Mouse (Mus musculus): ENCODE measurements around the gene Lrrc75b. TPM values are rescaled to one million over a fixed set of nuclear protein-coding genes. Genes with fewer than 3 reads are reported as not detected.
A peak's percentile ranks its signal among the peaks of the same experiment; 100 is the strongest.
"Not testable (repeated sequence)": the region's sequence is repeated elsewhere in the genome, so short reads cannot be mapped to it uniquely, and the experiment has no call there.

Gene Lrrc75b
- polyA plus RNA-seq, 1 experiment from 2014 or later = not detected

- WGBS (ENCODE audit: missing documents) = 88% methylated on average over 7 of the region's 7 CpGs
- Histone ChIP-seq H3K79me2 (ENCODE audit: inconsistent target) (peaks cover 37% of the 10 kb centered on the region; the same call in 1 of the 2 replicates), H3K4me3 (ENCODE audit: inconsistent target) (no peak overlapping the region), H3K27ac (no peak overlapping the region), H3K36me3 (ENCODE audit: inconsistent target) (peaks cover 42% of the 10 kb centered on the region)
These were observed 47.3 kb downstream of the Lrrc75b start for GRCm38 (mm10) chr10:75512796-75513195.

- 97% methylated on average over 6 of the region's 7 CpGs for WGBS (ENCODE audit: missing documents)
These were observed 48.2 kb downstream of the Lrrc75b start for GRCm38 (mm10) chr10:75511897-75512296.

GRCm38 (mm10) chr10:75511060-75511459 is 49.1 kb downstream of the Lrrc75b start:
- Histone ChIP-seq H3K4me3 (ENCODE audit: inconsistent target) (no peak overlapping the region), H3K36me3 (ENCODE audit: inconsistent target) (peaks cover 47% of the 10 kb centered on the region), H3K27ac (no peak overlapping the region), H3K79me2 (ENCODE audit: inconsistent target) (peaks cover 29% of the 10 kb centered on the region; the same call in 1 of the 2 replicates)
- 95% methylated on average over 9 of the region's 9 CpGs for WGBS (ENCODE audit: missing documents)

More at GRCm38 (mm10) chr10:75511897-75512296, 48.2 kb downstream of the Lrrc75b start:
- Histone ChIP-seq H3K36me3 (ENCODE audit: inconsistent target) (peaks cover 45% of the 10 kb centered on the region), H3K27ac (no peak overlapping the region), H3K79me2 (ENCODE audit: inconsistent target) (peaks cover 36% of the 10 kb centered on the region; the same call in 1 of the 2 replicates), H3K4me3 (ENCODE audit: inconsistent target) (no peak overlapping the region)

- no peak overlapping the region for H3K4me3 ChIP-seq (ENCODE audit: inconsistent target)
- peaks cover 47% of the 10 kb centered on the region for H3K36me3 ChIP-seq (ENCODE audit: inconsistent target)
- WGBS (ENCODE audit: missing documents) = 100% methylated on average over 7 of the region's 7 CpGs
- H3K79me2 ChIP-seq (ENCODE audit: inconsistent target) = peaks cover 23% of the 10 kb centered on the region; the same call in 1 of the 2 replicates
- H3K27ac ChIP-seq = no peak overlapping the region
These were observed 49.7 kb downstream of the Lrrc75b start for GRCm38 (mm10) chr10:75510446-75510845.

GRCm38 (mm10) chr10:75505928-75506327 is 54.2 kb downstream of the Lrrc75b start:
- not testable (repeated sequence) for H3K79me2 ChIP-seq (ENCODE audit: inconsistent target); H3K27ac ChIP-seq; H3K4me3 ChIP-seq (ENCODE audit: inconsistent target)
- H3K36me3 ChIP-seq (ENCODE audit: inconsistent target) = peaks cover 36% of the 10 kb centered on the region
- WGBS (ENCODE audit: missing documents) = 100% methylated on average over 2 of the region's 3 CpGs

- 40% methylated on average over 3 of the region's 3 CpGs for WGBS (ENCODE audit: missing documents)
- peaks cover 28% of the 10 kb centered on the region for H3K36me3 ChIP-seq (ENCODE audit: inconsistent target)
These were observed 55.0 kb downstream of the Lrrc75b start for GRCm38 (mm10) chr10:75505130-75505495.

GRCm38 (mm10) chr10:75504234-75505129 is 55.6 kb downstream of the Lrrc75b start:
- WGBS (ENCODE audit: missing documents) = 38% methylated on average over 8 of the region's 8 CpGs
- no peaks in the 10 kb centered on the region for H3K79me2 ChIP-seq (ENCODE audit: inconsistent target)
- H3K36me3 ChIP-seq (ENCODE audit: inconsistent target) = peaks cover 22% of the 10 kb centered on the region
- no peak overlapping the region for H3K4me3 ChIP-seq (ENCODE audit: inconsistent target)
- H3K27ac ChIP-seq = peak overlapping the region; percentile 84

More at GRCm38 (mm10) chr10:75505130-75505495, 55.0 kb downstream of the Lrrc75b start:
- H3K27ac ChIP-seq = peak overlapping the region; percentile 84
- H3K79me2 ChIP-seq (ENCODE audit: inconsistent target) = no peaks in the 10 kb centered on the region
- no peak overlapping the region for H3K4me3 ChIP-seq (ENCODE audit: inconsistent target)

- Histone ChIP-seq H3K27ac (no peak overlapping the region), H3K36me3 (ENCODE audit: inconsistent target) (peaks cover 14% of the 10 kb centered on the region), H3K4me3 (ENCODE audit: inconsistent target) (no peak overlapping the region), H3K79me2 (ENCODE audit: inconsistent target) (no peaks in the 10 kb centered on the region)
- 47% methylated on average over 7 of the region's 7 CpGs for WGBS (ENCODE audit: missing documents)
These were observed 56.4 kb downstream of the Lrrc75b start for GRCm38 (mm10) chr10:75503692-75504091.

GRCm38 (mm10) chr10:75501641-75502040 is 58.5 kb downstream of the Lrrc75b start:
- Histone ChIP-seq H3K27ac (no peak overlapping the region), H3K36me3 (ENCODE audit: inconsistent target) (no peaks in the 10 kb centered on the region), H3K79me2 (ENCODE audit: inconsistent target) (no peaks in the 10 kb centered on the region), H3K4me3 (ENCODE audit: inconsistent target) (no peak overlapping the region)
- 80% methylated on average over 1 of the region's 1 CpGs for WGBS (ENCODE audit: missing documents)

GRCm38 (mm10) chr10:75500345-75500744 is 59.8 kb downstream of the Lrrc75b start:
- WGBS (ENCODE audit: missing documents) = 95% methylated on average over 7 of the region's 7 CpGs
- H3K27ac ChIP-seq = no peak overlapping the region
- H3K79me2 ChIP-seq (ENCODE audit: inconsistent target) = no peaks in the 10 kb centered on the region
- no peak overlapping the region for H3K4me3 ChIP-seq (ENCODE audit: inconsistent target)
- H3K36me3 ChIP-seq (ENCODE audit: inconsistent target) = no peaks in the 10 kb centered on the region

Other genes with a start within 250 kb of the Lrrc75b start
- 0.11 to 0.39 TPM (median 0.27 TPM) in 3 replicates for gene Adora2a, start 243.5 kb downstream of the Lrrc75b start, polyA plus RNA-seq (2018)
- 0.24 TPM in 1 of 3 replicates, not detected in the others for gene Upb1, start 159.2 kb downstream of the Lrrc75b start, polyA plus RNA-seq (2018)
- 45.0 to 207 TPM (median 89.0 TPM) in 3 replicates for gene Snrpd3, start 42.8 kb downstream of the Lrrc75b start, polyA plus RNA-seq (2018)
- gene Gucd1, start 42.4 kb downstream of the Lrrc75b start, polyA plus RNA-seq (2018) = 11.2 to 15.3 TPM (median 12.4 TPM) in 3 replicates
- gene Ggt1, start 1.3 kb upstream of the Lrrc75b start, polyA plus RNA-seq (2018) = not detected in 3 replicates
- 3.4 to 4.1 TPM (median 3.5 TPM) in 3 replicates for gene Ggt5, start 29.0 kb upstream of the Lrrc75b start, polyA plus RNA-seq (2018)
- 0.07 TPM in 1 of 3 replicates, not detected in the others for gene Susd2, start 83.7 kb upstream of the Lrrc75b start, polyA plus RNA-seq (2018)
- gene Cabin1, start 204.0 kb upstream of the Lrrc75b start, polyA plus RNA-seq (2018) = 19.2 to 42.5 TPM (median 19.8 TPM) in 3 replicates
- gene Ddt, start 213.1 kb upstream of the Lrrc75b start, polyA plus RNA-seq (2018) = 47.3 to 66.7 TPM (median 58.9 TPM) in 3 replicates
- gene Gm20441, start 220.6 kb upstream of the Lrrc75b start, polyA plus RNA-seq (2018) = not detected in 3 replicates
- gene Gstt3, start 221.1 kb upstream of the Lrrc75b start, polyA plus RNA-seq (2018) = 2.9 to 4.2 TPM (median 4.1 TPM) in 3 replicates
- 0.27 to 1.5 TPM (median 0.67 TPM) in 3 replicates for gene Gstt1, start 238.3 kb upstream of the Lrrc75b start, polyA plus RNA-seq (2018)

Data from macrophage (primary cell).